Mouse (Mus musculus): ENCODE data around the gene Icam2. TPM values are rescaled to one million over a fixed set of nuclear protein-coding genes. Genes with fewer than 3 reads are reported as not detected.

Icam2 gene
- polyA plus RNA-seq, 1 experiment: 82.6 TPM

DNA sequence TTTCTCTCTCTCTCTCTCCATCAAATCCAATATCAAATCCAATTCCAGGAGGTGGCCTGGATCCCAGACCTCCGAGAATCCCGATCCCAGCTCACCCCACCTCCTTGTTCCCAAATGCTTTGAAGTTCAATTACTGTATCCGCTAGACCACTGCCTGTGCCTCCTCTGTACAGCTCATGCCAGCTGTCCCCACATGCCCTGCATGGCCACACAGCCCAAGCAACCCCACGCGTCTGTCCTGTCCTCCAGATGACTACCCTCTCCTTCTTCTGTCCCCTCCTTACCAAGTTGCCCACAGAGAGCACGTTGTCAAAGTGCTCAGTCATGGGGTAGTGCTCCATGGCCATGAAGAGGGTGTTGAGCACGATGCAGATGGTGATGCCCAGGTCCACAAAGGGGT, 49.0 kb downstream of the Icam2 start:
- TF ChIP-seq POLR2A (IDR thresholded peaks at IDR 0.05; ENCODE audit: low read depth, low read length) (no peak), CTCF (IDR thresholded peaks at IDR 0.05; ENCODE audit: extremely low read depth, insufficient read depth, insufficient read length, insufficient replicate concordance) (no peak)
- H3K27ac ChIP-seq (ENCODE audit: insufficient read depth, low read length): no peak overlapping the region
- no peaks in the 10 kb centered on the region for H3K36me3 ChIP-seq (ENCODE audit: control insufficient read depth, insufficient read depth, low read length)
- H3K27me3 ChIP-seq (ENCODE audit: control insufficient read depth, insufficient read depth, low read length): no peaks in the 10 kb centered on the region
- peaks cover 12% of the 10 kb centered on the region; the same call in 1 of the 2 replicates for H3K4me1 ChIP-seq (ENCODE audit: control insufficient read depth, insufficient read depth, insufficient read length)
- DNase-seq (ENCODE audit: low read depth in 1 of 2, low spot score in 2 of 2): no peak
- H3K4me3 ChIP-seq (ENCODE audit: extremely low read depth, insufficient read depth, insufficient read length): no peak overlapping the region
- WGBS: 91% methylated on average over 7 of the region's 7 CpGs

DNA sequence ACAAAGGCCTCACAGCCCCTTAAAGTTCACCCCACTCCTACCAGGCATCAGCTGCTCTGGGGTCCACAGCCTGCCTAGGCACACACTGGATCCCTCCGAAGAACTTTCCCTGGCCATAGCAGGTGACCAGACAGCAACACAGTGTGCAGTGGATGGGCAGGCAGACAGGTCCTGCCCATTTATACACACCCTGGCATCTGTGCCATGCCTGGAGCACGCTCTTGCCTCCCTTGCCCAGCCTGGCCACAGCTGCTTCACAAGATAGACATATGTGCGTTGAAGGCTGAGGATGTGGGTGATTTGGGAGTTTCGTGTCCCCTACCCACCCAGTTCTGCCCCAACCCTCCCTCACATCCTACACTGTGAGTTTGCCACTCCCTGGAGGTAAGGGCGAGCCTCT, 49.8 kb downstream of the Icam2 start:
- no peak overlapping the region for H3K27ac ChIP-seq (ENCODE audit: insufficient read depth, low read length)
- WGBS: 86% methylated on average over 5 of the region's 5 CpGs
- TF ChIP-seq CTCF (IDR thresholded peaks at IDR 0.05; ENCODE audit: extremely low read depth, insufficient read depth, insufficient read length, insufficient replicate concordance): no peak
- TF ChIP-seq POLR2A (IDR thresholded peaks at IDR 0.05; ENCODE audit: low read depth, low read length): no peak
- no peak for DNase-seq (ENCODE audit: low read depth in 1 of 2, low spot score in 2 of 2)
- no peaks in the 10 kb centered on the region for H3K27me3 ChIP-seq (ENCODE audit: control insufficient read depth, insufficient read depth, low read length)
- no peaks in the 10 kb centered on the region for H3K36me3 ChIP-seq (ENCODE audit: control insufficient read depth, insufficient read depth, low read length)
- H3K4me3 ChIP-seq (ENCODE audit: extremely low read depth, insufficient read depth, insufficient read length): no peak overlapping the region
- peaks cover 13% of the 10 kb centered on the region; the same call in 1 of the 2 replicates for H3K4me1 ChIP-seq (ENCODE audit: control insufficient read depth, insufficient read depth, insufficient read length)

DNA sequence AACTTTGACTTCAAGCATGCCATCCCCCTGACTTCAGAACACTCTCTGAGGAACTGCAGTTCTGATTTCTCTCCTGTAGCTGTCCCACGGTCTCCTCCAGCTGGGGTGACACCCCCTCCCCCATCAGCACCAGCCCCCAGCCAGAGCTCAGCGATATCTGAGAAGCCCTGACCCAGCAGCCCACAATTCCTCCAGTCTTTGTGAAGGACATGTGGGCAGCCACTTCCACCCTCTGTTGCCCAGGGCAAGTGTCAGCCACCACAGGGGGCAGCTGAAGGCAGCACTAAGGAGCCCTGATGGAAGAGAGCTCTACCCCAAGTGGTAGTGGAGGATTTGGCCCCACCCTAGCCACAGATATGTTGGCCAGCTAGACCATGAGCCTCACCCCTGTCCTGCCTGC, 53.8 kb downstream of the Icam2 start:
- no peak for DNase-seq (ENCODE audit: low read depth in 1 of 2, low spot score in 2 of 2)
- Histone ChIP-seq H3K4me3 (ENCODE audit: extremely low read depth, insufficient read depth, insufficient read length) (no peak overlapping the region), H3K36me3 (ENCODE audit: control insufficient read depth, insufficient read depth, low read length) (no peaks in the 10 kb centered on the region), H3K4me1 (ENCODE audit: control insufficient read depth, insufficient read depth, insufficient read length) (peaks cover 15% of the 10 kb centered on the region; the same call in 1 of the 2 replicates), H3K27me3 (ENCODE audit: control insufficient read depth, insufficient read depth, low read length) (no peaks in the 10 kb centered on the region), H3K27ac (ENCODE audit: insufficient read depth, low read length) (peak overlapping the region; percentile 26; the same call in 1 of the 2 replicates)
- TF ChIP-seq POLR2A (IDR thresholded peaks at IDR 0.05; ENCODE audit: low read depth, low read length): no peak
- no peak for TF ChIP-seq CTCF (IDR thresholded peaks at IDR 0.05; ENCODE audit: extremely low read depth, insufficient read depth, insufficient read length, insufficient replicate concordance)
- WGBS: 15% methylated on average over 2 of the region's 2 CpGs

DNA sequence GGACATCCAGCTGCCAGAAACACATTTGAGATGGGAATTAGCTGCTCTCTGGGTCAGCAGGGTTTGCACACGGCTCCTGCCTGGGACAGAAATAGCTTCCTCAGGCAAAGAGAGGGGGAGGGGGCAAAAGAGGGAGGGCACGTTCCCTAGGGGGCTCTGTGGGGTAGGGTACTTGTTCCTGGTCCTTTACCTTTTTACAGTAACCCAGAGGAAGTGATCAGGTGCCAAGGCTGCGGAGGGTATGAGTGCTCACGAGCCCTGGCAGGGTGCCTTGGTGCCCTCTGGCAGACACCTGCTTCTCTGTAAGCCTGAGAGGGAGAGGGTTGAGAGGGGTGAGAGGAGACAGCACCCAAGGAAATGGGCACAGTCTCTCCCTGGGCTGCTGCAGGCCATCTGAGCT, 55.4 kb downstream of the Icam2 start:
- no peaks in the 10 kb centered on the region for H3K36me3 ChIP-seq (ENCODE audit: control insufficient read depth, insufficient read depth, low read length)
- H3K27ac ChIP-seq (ENCODE audit: insufficient read depth, low read length): no peak overlapping the region
- peaks cover 18% of the 10 kb centered on the region; the same call in 1 of the 2 replicates for H3K4me1 ChIP-seq (ENCODE audit: control insufficient read depth, insufficient read depth, insufficient read length)
- DNase-seq (ENCODE audit: low read depth in 1 of 2, low spot score in 2 of 2): no peak
- no peak for TF ChIP-seq CTCF (IDR thresholded peaks at IDR 0.05; ENCODE audit: extremely low read depth, insufficient read depth, insufficient read length, insufficient replicate concordance)
- TF ChIP-seq POLR2A (IDR thresholded peaks at IDR 0.05; ENCODE audit: low read depth, low read length): no peak
- H3K27me3 ChIP-seq (ENCODE audit: control insufficient read depth, insufficient read depth, low read length): no peaks in the 10 kb centered on the region
- 11% methylated on average over 4 of the region's 4 CpGs for WGBS
- H3K4me3 ChIP-seq (ENCODE audit: extremely low read depth, insufficient read depth, insufficient read length): no peak overlapping the region

DNA sequence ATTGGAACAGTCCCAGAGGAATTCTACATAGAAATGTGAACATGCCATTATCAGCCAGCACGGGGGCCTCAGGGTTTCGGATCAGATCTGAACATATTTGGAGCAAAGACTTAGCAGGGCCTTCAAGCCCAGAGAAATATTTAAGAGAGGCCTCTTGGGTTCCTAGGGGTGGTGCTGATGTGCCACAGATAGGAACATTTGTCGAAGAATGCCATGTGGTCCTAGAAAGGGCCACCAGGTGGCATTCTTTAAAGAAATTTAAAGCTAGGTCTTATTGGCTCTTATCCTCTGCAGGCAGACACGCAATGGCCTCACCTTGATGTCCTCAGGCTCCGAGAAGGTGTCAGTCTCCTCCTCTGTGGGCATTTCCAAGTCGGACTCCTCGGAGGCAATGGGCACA, 58.2 kb downstream of the Icam2 start:
- Histone ChIP-seq H3K36me3 (ENCODE audit: control insufficient read depth, insufficient read depth, low read length) (no peaks in the 10 kb centered on the region), H3K4me3 (ENCODE audit: extremely low read depth, insufficient read depth, insufficient read length) (no peak overlapping the region), H3K4me1 (ENCODE audit: control insufficient read depth, insufficient read depth, insufficient read length) (peaks cover 17% of the 10 kb centered on the region; the same call in 1 of the 2 replicates), H3K27ac (ENCODE audit: insufficient read depth, low read length) (no peak overlapping the region), H3K27me3 (ENCODE audit: control insufficient read depth, insufficient read depth, low read length) (no peaks in the 10 kb centered on the region)
- TF ChIP-seq POLR2A (IDR thresholded peaks at IDR 0.05; ENCODE audit: low read depth, low read length): no peak
- peak; percentile 60; the same call in 1 of the 2 replicates for TF ChIP-seq CTCF (IDR thresholded peaks at IDR 0.05; ENCODE audit: extremely low read depth, insufficient read depth, insufficient read length, insufficient replicate concordance)
- DNase-seq (ENCODE audit: low read depth in 1 of 2, low spot score in 2 of 2): peak; percentile 68 to 76
- 23% methylated on average over 7 of the region's 7 CpGs for WGBS

DNA sequence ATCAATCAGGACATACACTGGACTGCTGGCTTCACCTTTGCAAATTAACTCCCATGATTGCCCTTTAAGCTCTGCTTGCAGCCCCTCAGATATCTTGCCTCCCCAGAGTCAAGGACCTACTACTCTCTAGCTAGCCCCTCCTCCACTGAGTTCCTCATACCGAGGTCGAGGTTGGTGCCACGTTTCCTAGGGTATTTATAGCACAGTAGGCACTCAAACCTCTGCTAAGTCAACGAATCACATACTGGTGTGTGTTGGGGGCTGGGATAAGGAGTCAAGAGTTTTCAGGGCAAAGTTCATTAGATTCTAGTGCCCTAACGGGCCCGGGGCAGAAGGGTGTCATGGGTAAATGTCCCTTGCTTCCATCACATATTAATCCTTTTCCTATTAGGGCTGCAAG, 58.7 kb downstream of the Icam2 start:
- Histone ChIP-seq H3K4me3 (ENCODE audit: extremely low read depth, insufficient read depth, insufficient read length) (no peak overlapping the region), H3K27me3 (ENCODE audit: control insufficient read depth, insufficient read depth, low read length) (no peaks in the 10 kb centered on the region), H3K36me3 (ENCODE audit: control insufficient read depth, insufficient read depth, low read length) (no peaks in the 10 kb centered on the region), H3K4me1 (ENCODE audit: control insufficient read depth, insufficient read depth, insufficient read length) (peaks cover 19% of the 10 kb centered on the region; the same call in 1 of the 2 replicates), H3K27ac (ENCODE audit: insufficient read depth, low read length) (no peak overlapping the region)
- no peak for TF ChIP-seq POLR2A (IDR thresholded peaks at IDR 0.05; ENCODE audit: low read depth, low read length)
- TF ChIP-seq CTCF (IDR thresholded peaks at IDR 0.05; ENCODE audit: extremely low read depth, insufficient read depth, insufficient read length, insufficient replicate concordance): no peak
- DNase-seq (ENCODE audit: low read depth in 1 of 2, low spot score in 2 of 2): no peak
- whole genome bisulfite sequencing: 13% methylated on average over 6 of the region's 6 CpGs

DNA sequence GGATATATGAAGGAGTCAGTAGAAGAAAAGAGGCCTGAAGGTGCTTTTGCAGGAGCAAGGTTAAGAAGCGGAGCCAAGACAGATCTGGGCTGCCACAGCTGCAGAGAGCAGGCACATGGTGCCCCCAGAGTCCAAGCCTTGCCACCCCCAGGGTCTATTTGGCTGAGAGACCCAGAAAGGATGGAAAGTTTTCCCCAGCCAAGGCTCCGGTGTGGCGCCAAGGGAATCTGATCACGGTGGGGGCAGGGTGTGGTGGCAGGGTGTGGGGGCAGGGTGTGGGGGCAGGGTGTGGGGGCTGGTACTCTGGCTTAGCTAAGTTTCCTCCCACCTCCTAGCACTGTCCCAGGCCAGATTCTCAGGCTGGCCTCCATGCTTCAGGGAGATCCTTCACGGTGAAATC, 59.4 kb downstream of the Icam2 start:
- 79% methylated on average over 5 of the region's 5 CpGs for WGBS
- H3K27me3 ChIP-seq (ENCODE audit: control insufficient read depth, insufficient read depth, low read length): no peaks in the 10 kb centered on the region
- no peak for TF ChIP-seq POLR2A (IDR thresholded peaks at IDR 0.05; ENCODE audit: low read depth, low read length)
- no peak for TF ChIP-seq CTCF (IDR thresholded peaks at IDR 0.05; ENCODE audit: extremely low read depth, insufficient read depth, insufficient read length, insufficient replicate concordance)

More for the DNA sequence above, 59.4 kb downstream of the Icam2 start:
- no peak overlapping the region for H3K4me3 ChIP-seq (ENCODE audit: extremely low read depth, insufficient read depth, insufficient read length)
- H3K4me1 ChIP-seq (ENCODE audit: control insufficient read depth, insufficient read depth, insufficient read length): peaks cover 22% of the 10 kb centered on the region; the same call in 1 of the 2 replicates
- no peaks in the 10 kb centered on the region for H3K36me3 ChIP-seq (ENCODE audit: control insufficient read depth, insufficient read depth, low read length)
- DNase-seq (ENCODE audit: low read depth in 1 of 2, low spot score in 2 of 2): no peak
- H3K27ac ChIP-seq (ENCODE audit: insufficient read depth, low read length): no peak overlapping the region

Other genes with a start within 250 kb of the Icam2 start
- 0.72 TPM in 1 of 2 replicates, not detected in the other for gene Gm10840, start 227.2 kb downstream of the Icam2 start, polyA plus RNA-seq (2012; rRNA removed)
- 305 and 309 TPM in 2 replicates for gene Limd2, start 227.2 kb downstream of the Icam2 start, polyA plus RNA-seq (2012; rRNA removed)
- 32.6 and 36.7 TPM in 2 replicates for gene Strada, start 185.9 kb downstream of the Icam2 start, polyA plus RNA-seq (2012; rRNA removed)
- gene Ccdc47, start 171.7 kb downstream of the Icam2 start, polyA plus RNA-seq (2012; rRNA removed): 7.0 and 7.3 TPM in 2 replicates
- 7.1 and 7.4 TPM in 2 replicates for gene Ddx42, start 171.1 kb downstream of the Icam2 start, polyA plus RNA-seq (2012; rRNA removed)
- gene Ftsj3, start 132.0 kb downstream of the Icam2 start, polyA plus RNA-seq (2012; rRNA removed): 12.2 and 14.4 TPM in 2 replicates
- gene Psmc5, start 131.9 kb downstream of the Icam2 start, polyA plus RNA-seq (2012; rRNA removed): 18.6 and 18.9 TPM in 2 replicates
- gene Smarcd2, start 115.1 kb downstream of the Icam2 start, polyA plus RNA-seq (2012; rRNA removed): 120 and 146 TPM in 2 replicates
- 0.11 and 0.14 TPM in 2 replicates for gene Tcam1, start 111.4 kb downstream of the Icam2 start, polyA plus RNA-seq (2012; rRNA removed)
- gene Gh, start 86.2 kb downstream of the Icam2 start, polyA plus RNA-seq (2012; rRNA removed): 4.7 and 5.4 TPM in 2 replicates
- gene Cd79b, start 73.3 kb downstream of the Icam2 start, polyA plus RNA-seq (2012; rRNA removed): 556 and 588 TPM in 2 replicates
- gene Scn4a, start 34.8 kb downstream of the Icam2 start, polyA plus RNA-seq (2012; rRNA removed): 6.1 and 6.5 TPM in 2 replicates
- 0.55 and 0.82 TPM in 2 replicates for gene Prr29, start 22.6 kb downstream of the Icam2 start, polyA plus RNA-seq (2012; rRNA removed)
- gene Ern1, start 99.8 kb upstream of the Icam2 start, polyA plus RNA-seq (2012; rRNA removed): 12.7 and 18.1 TPM in 2 replicates
- gene Tex2, start 225.3 kb upstream of the Icam2 start, polyA plus RNA-seq (2012; rRNA removed): 5.8 and 6.6 TPM in 2 replicates